Mouse (Mus musculus): ENCODE results near the gene Atp5g2. TPM values are rescaled to one million over a fixed set of nuclear protein-coding genes. Genes with fewer than 3 reads are reported as not detected.
A peak's percentile ranks its signal among the peaks of the same experiment; 100 is the strongest.

Gene Atp5g2
- polyA plus RNA-seq, 1 experiment from 2014 or later = 49.2 TPM

- Histone ChIP-seq H3K9me3 (ENCODE audit: low read length) (no peaks in the 10 kb centered on the region), H3K36me3 (replicated peaks; ENCODE audit: insufficient read depth, low read length) (no peaks in the 10 kb centered on the region), H3K4me2 (ENCODE audit: low read depth, low read length) (peak overlapping the region; percentile 74), H3K4me3 (ENCODE audit: low read depth, low read length) (peak overlapping the region; percentile 49), H3K27ac (ENCODE audit: low read depth) (no peak overlapping the region), H3K4me1 (ENCODE audit: insufficient read depth) (peaks cover 7% of the 10 kb centered on the region; the same call in 1 of the 2 replicates), H3K27me3 (ENCODE audit: insufficient read depth, low read length) (peaks cover 79% of the 10 kb centered on the region), H3K9ac (replicated peaks) (no peak overlapping the region)
- WGBS (ENCODE audit: insufficient replicate concordance) = 1% methylated on average over 32 of the region's 32 CpGs
- DNase-seq (peak; percentile 57), ATAC-seq (peak; percentile 29; the same call in 1 of the 2 replicates)
- TF ChIP-seq EP300 (IDR thresholded peaks at IDR 0.05; ENCODE audit: low read depth) (no peak), CTCF (IDR thresholded peaks at IDR 0.05; ENCODE audit: low read depth) (peak; percentile 66)
These were observed 20.8 kb upstream of the Atp5g2 start for GRCm38 (mm10) chr15:102692991-102693411.

- Histone ChIP-seq H3K4me3 (ENCODE audit: low read depth, low read length) (peak overlapping the region; percentile 49), H3K9ac (replicated peaks) (no peak overlapping the region), H3K36me3 (replicated peaks; ENCODE audit: insufficient read depth, low read length) (no peaks in the 10 kb centered on the region), H3K4me1 (ENCODE audit: insufficient read depth) (peaks cover 7% of the 10 kb centered on the region; the same call in 1 of the 2 replicates), H3K27ac (ENCODE audit: low read depth) (no peak overlapping the region), H3K27me3 (ENCODE audit: insufficient read depth, low read length) (peaks cover 79% of the 10 kb centered on the region), H3K4me2 (ENCODE audit: low read depth, low read length) (peak overlapping the region; percentile 74), H3K9me3 (ENCODE audit: low read length) (no peaks in the 10 kb centered on the region)
- TF ChIP-seq EP300 (IDR thresholded peaks at IDR 0.05; ENCODE audit: low read depth) (no peak), CTCF (IDR thresholded peaks at IDR 0.05; ENCODE audit: low read depth) (no peak)
- DNase-seq (no peak), ATAC-seq (no peak)
- WGBS (ENCODE audit: insufficient replicate concordance) = 3% methylated on average over 26 of the region's 26 CpGs
These were observed 20.2 kb upstream of the Atp5g2 start for GRCm38 (mm10) chr15:102692321-102692804.

- no peak for TF ChIP-seq EP300 (IDR thresholded peaks at IDR 0.05; ENCODE audit: low read depth)
- no peak for TF ChIP-seq CTCF (IDR thresholded peaks at IDR 0.05; ENCODE audit: low read depth)
- DNase-seq = no peak
- no peaks in the 10 kb centered on the region for H3K9me3 ChIP-seq (ENCODE audit: low read length)
- ATAC-seq = no peak
- H3K4me1 ChIP-seq (ENCODE audit: insufficient read depth) = no peaks in the 10 kb centered on the region
- no peak overlapping the region for H3K27ac ChIP-seq (ENCODE audit: low read depth)
- no peak overlapping the region for H3K4me2 ChIP-seq (ENCODE audit: low read depth, low read length)
- H3K4me3 ChIP-seq (ENCODE audit: low read depth, low read length) = no peak overlapping the region
- H3K9ac ChIP-seq (replicated peaks) = no peak overlapping the region
- H3K27me3 ChIP-seq (ENCODE audit: insufficient read depth, low read length) = peaks cover 24% of the 10 kb centered on the region
- H3K36me3 ChIP-seq (replicated peaks; ENCODE audit: insufficient read depth, low read length) = no peaks in the 10 kb centered on the region
- 24% methylated on average over 4 of the region's 4 CpGs for WGBS (ENCODE audit: insufficient replicate concordance)
These were observed 13.6 kb upstream of the Atp5g2 start for GRCm38 (mm10) chr15:102685791-102686190.

- Histone ChIP-seq H3K4me1 (ENCODE audit: insufficient read depth) (no peaks in the 10 kb centered on the region), H3K4me2 (ENCODE audit: low read depth, low read length) (no peak overlapping the region), H3K27ac (ENCODE audit: low read depth) (no peak overlapping the region), H3K27me3 (ENCODE audit: insufficient read depth, low read length) (peaks cover 15% of the 10 kb centered on the region), H3K36me3 (replicated peaks; ENCODE audit: insufficient read depth, low read length) (no peaks in the 10 kb centered on the region), H3K9me3 (ENCODE audit: low read length) (no peaks in the 10 kb centered on the region), H3K4me3 (ENCODE audit: low read depth, low read length) (no peak overlapping the region), H3K9ac (replicated peaks) (no peak overlapping the region)
- 0% methylated on average over 1 of the region's 1 CpGs for WGBS (ENCODE audit: insufficient replicate concordance)
- ATAC-seq (no peak), DNase-seq (no peak)
- peak; percentile 42 for TF ChIP-seq CTCF (IDR thresholded peaks at IDR 0.05; ENCODE audit: low read depth)
- no peak for TF ChIP-seq EP300 (IDR thresholded peaks at IDR 0.05; ENCODE audit: low read depth)
These were observed 11.5 kb upstream of the Atp5g2 start for GRCm38 (mm10) chr15:102683670-102684069.

- peaks cover 15% of the 10 kb centered on the region; the same call in 1 of the 2 replicates for H3K27me3 ChIP-seq (ENCODE audit: insufficient read depth, low read length)
- no peak for ATAC-seq
- peaks cover 8% of the 10 kb centered on the region; the same call in 1 of the 2 replicates for H3K4me1 ChIP-seq (ENCODE audit: insufficient read depth)
- H3K27ac ChIP-seq (ENCODE audit: low read depth) = no peak overlapping the region
- no peaks in the 10 kb centered on the region for H3K9me3 ChIP-seq (ENCODE audit: low read length)
- no peak overlapping the region for H3K4me3 ChIP-seq (ENCODE audit: low read depth, low read length)
- WGBS (ENCODE audit: insufficient replicate concordance) = 80% methylated on average over 2 of the region's 2 CpGs
- no peak overlapping the region for H3K4me2 ChIP-seq (ENCODE audit: low read depth, low read length)
- H3K36me3 ChIP-seq (replicated peaks; ENCODE audit: insufficient read depth, low read length) = no peaks in the 10 kb centered on the region
- no peak overlapping the region for H3K9ac ChIP-seq (replicated peaks)
- TF ChIP-seq CTCF (IDR thresholded peaks at IDR 0.05; ENCODE audit: low read depth) (peak; percentile 52), EP300 (IDR thresholded peaks at IDR 0.05; ENCODE audit: low read depth) (no peak)
- peak; percentile 20 for DNase-seq
These were observed 4.2 kb upstream of the Atp5g2 start for GRCm38 (mm10) chr15:102676345-102676744.

GRCm38 (mm10) chr15:102673548-102673947 is 1.4 kb upstream of the Atp5g2 start:
- H3K27ac ChIP-seq (ENCODE audit: low read depth) = no peak overlapping the region
- H3K4me3 ChIP-seq (ENCODE audit: low read depth, low read length) = peak overlapping the region; percentile 17
- H3K27me3 ChIP-seq (ENCODE audit: insufficient read depth, low read length) = peaks cover 15% of the 10 kb centered on the region; the same call in 1 of the 2 replicates
- ATAC-seq (peak; percentile 12; the same call in 1 of the 2 replicates), DNase-seq (peak; percentile 21)
- peaks cover under 1% of the 10 kb centered on the region for H3K36me3 ChIP-seq (replicated peaks; ENCODE audit: insufficient read depth, low read length)
- 19% methylated on average over 10 of the region's 10 CpGs for WGBS (ENCODE audit: insufficient replicate concordance)
- peaks cover 21% of the 10 kb centered on the region for H3K4me1 ChIP-seq (ENCODE audit: insufficient read depth)
- H3K4me2 ChIP-seq (ENCODE audit: low read depth, low read length) = peak overlapping the region; percentile 85
- TF ChIP-seq CTCF (IDR thresholded peaks at IDR 0.05; ENCODE audit: low read depth) = no peak
- no peak for TF ChIP-seq EP300 (IDR thresholded peaks at IDR 0.05; ENCODE audit: low read depth)
- no peaks in the 10 kb centered on the region for H3K9me3 ChIP-seq (ENCODE audit: low read length)
- no peak overlapping the region for H3K9ac ChIP-seq (replicated peaks)
